Mouse (Mus musculus) C2C12 (cell line): Measurements from ENCODE around the gene Olfr702. TPM values are rescaled to one million over a fixed set of nuclear protein-coding genes. Genes with fewer than 3 reads are reported as not detected.

Source experiments
- H3K27me3 ChIP-seq: one replicate; pipeline ENCODE4 v1.6.1; 2011; ENCODE audit not compliant: control insufficient read depth, insufficient read depth, insufficient read length
- H3K36me3 ChIP-seq: one replicate; pipeline ENCODE4 v1.6.1; 2011; ENCODE audit not compliant: control insufficient read depth, insufficient read depth
- H3K4me3 ChIP-seq: one replicate; pipeline ENCODE4 v1.5.1; 2011; ENCODE audit warnings: mild to moderate bottlenecking, control low read depth; ENCODE audit not compliant: poor library complexity, insufficient read depth, severe bottlenecking
- H3K79me2 ChIP-seq: one replicate; pipeline ENCODE4 v1.6.1; 2011; ENCODE audit not compliant: control insufficient read depth, insufficient read depth
- H3K79me3 ChIP-seq: one replicate; pipeline ENCODE4 v1.6.1; 2011; ENCODE audit warnings: low read depth, control low read depth
- H3ac ChIP-seq: one replicate; pipeline ENCODE3; 2011; ENCODE audit warnings: low read depth; ENCODE audit not compliant: control insufficient read depth, insufficient read length
- CEBPB ChIP-seq: IDR thresholded peaks from one replicate; pipeline ENCODE4 v1.6.1; 2011; ENCODE audit warnings: low read depth, mild to moderate bottlenecking, control low read depth, moderate library complexity
- CTCF ChIP-seq: IDR thresholded peaks from one replicate; pipeline ENCODE4 v1.5.1; 2011; ENCODE audit not compliant: control insufficient read depth, insufficient read depth, insufficient read length
- FOSL1 ChIP-seq: IDR thresholded peaks from one replicate; pipeline ENCODE4 v1.8.0; 2011; ENCODE audit warnings: mild to moderate bottlenecking, low read length; ENCODE audit not compliant: poor library complexity, insufficient read depth, severe bottlenecking
- MAX ChIP-seq: IDR thresholded peaks from one replicate; pipeline ENCODE4 v1.6.1; 2011; ENCODE audit warnings: mild to moderate bottlenecking, control low read depth
- MYOD1 ChIP-seq: IDR thresholded peaks from one replicate; pipeline ENCODE4 v1.6.1; 2011; ENCODE audit warnings: low read depth; ENCODE audit not compliant: control insufficient read depth, insufficient read length
- MYOG ChIP-seq: IDR thresholded peaks from one replicate; pipeline ENCODE4 v1.6.1; 2011; ENCODE audit not compliant: control insufficient read depth, insufficient read length; ENCODE audit errors: extremely low read depth
- USF1 ChIP-seq: IDR thresholded peaks from one replicate; pipeline ENCODE4 v1.6.1; 2011; ENCODE audit warnings: low read depth, mild to moderate bottlenecking, control low read depth, moderate library complexity
- long read RNA-seq, 2 experiments: library from polyadenylated mRNA; unstranded; transcript quantifications; one replicate each; pipeline ENCODE4 v2.0.0; 2019 to 2020
- polyA plus RNA-seq: library from polyadenylated mRNA; unstranded; fragments of >200 nt; fragmentation: generic; extraction: Trizol; gene quantifications from one replicate; pipeline ENCODE4 v1.2.1, GENCODE M21; 2012; ENCODE audit warnings: missing spikeins

Gene Olfr702
- polyA plus RNA-seq = not detected
- long read RNA-seq, experiment 1 = 0 reads
- long read RNA-seq, experiment 2 = 0 reads

DNA sequence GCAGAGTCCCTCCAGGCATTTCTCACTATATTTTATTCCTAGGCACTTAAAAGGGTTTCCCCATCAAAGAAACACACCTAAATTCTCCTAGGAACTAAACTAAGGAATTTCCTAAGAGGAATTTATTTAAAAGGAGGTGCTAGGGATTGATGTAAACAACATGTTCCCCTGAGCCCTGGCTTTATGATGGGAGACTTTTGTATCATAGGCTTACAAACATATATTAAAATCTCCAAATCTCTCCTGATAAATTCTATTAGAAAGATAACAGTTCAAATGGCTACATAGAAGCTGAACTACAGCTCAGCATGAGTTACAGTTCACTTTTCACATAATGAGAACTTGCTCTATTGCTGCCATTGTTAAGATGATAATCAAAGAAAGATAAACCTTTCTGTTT is at the start of gene Olfr702:
Gene Olfr702 (minus strand): TSS at position 101 of the 400 bp plus-strand sequence.
- no peaks in the 10 kb centered on the region for H3K79me3 ChIP-seq
- no peak within 1 kb of the TSS for H3K4me3 ChIP-seq
- no peaks in the 10 kb centered on the region for H3K36me3 ChIP-seq
- no peak for TF ChIP-seq MAX
- no peak for TF ChIP-seq CTCF
- no peaks in the 10 kb centered on the region for H3K27me3 ChIP-seq
- no peaks in the 10 kb centered on the region for H3K79me2 ChIP-seq
- no peak within 1 kb of the TSS for H3ac ChIP-seq

DNA sequence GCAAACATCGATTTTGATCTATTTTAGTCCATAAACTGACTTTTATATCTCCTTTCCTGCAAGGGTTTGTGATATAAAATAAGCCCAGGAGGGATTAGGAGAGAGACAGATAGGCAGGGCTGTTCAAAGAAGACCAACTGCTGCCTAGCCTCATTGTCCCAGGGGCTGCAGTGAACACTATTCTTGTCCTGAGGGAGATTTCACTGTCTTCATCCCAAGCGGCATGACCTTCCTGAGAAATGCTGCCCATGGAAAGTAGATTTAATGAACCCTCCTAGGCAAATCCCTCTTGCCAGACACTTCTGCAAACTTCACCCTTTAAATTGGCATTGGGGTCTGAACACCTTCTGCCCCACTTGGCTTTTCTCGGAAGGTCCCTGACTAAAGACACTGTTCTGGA is 43.1 kb upstream of the Olfr702 start, which contains the start of gene Olfr705:
Gene Olfr705 (minus strand): TSS at position 101 of the 400 bp plus-strand sequence.
- no peaks in the 10 kb centered on the region for H3K27me3 ChIP-seq
- H3K79me3 ChIP-seq = no peaks in the 10 kb centered on the region
- no peaks in the 10 kb centered on the region for H3K79me2 ChIP-seq
- no peak within 1 kb of the TSS for H3ac ChIP-seq
- H3K36me3 ChIP-seq = no peaks in the 10 kb centered on the region
- no peak within 1 kb of the TSS for H3K4me3 ChIP-seq
- no peak for TF ChIP-seq MYOD1
- TF ChIP-seq FOSL1 = no peak
- TF ChIP-seq USF1 = no peak
- TF ChIP-seq CTCF = no peak
- no peak for TF ChIP-seq MAX
- TF ChIP-seq CEBPB = no peak
- no peak for TF ChIP-seq MYOG

DNA sequence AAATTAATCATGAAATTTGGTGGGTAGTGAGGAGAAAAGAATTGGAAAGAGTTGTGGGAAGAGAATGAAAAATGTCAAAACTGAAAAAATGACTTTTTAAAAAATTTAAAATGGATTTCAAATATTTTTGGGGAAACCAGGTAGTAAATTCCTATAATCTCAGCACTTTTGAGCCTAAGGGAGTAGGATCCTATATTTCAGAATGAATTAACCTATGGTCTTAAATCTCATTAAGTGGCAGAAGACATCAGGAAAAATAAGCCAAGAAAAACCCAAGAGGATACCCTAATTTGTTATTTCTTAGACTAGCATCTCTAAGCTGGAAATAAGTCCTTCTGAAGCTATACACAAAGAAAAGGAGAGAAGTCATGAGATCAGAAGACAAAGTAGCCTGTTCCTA is 29.2 kb upstream of the Olfr702 start, which contains the start of gene Olfr704:
Gene Olfr704 (plus strand): TSS at position 301 of the 400 bp plus-strand sequence.
- no peaks in the 10 kb centered on the region for H3K27me3 ChIP-seq
- H3K36me3 ChIP-seq = no peaks in the 10 kb centered on the region
- no peak within 1 kb of the TSS for H3K4me3 ChIP-seq
- no peaks in the 10 kb centered on the region for H3K79me2 ChIP-seq
- TF ChIP-seq CTCF (no peak), MYOG (no peak), MAX (no peak), USF1 (no peak), MYOD1 (no peak), FOSL1 (no peak), CEBPB (no peak)
- H3ac ChIP-seq = no peak within 1 kb of the TSS
- no peaks in the 10 kb centered on the region for H3K79me3 ChIP-seq

DNA sequence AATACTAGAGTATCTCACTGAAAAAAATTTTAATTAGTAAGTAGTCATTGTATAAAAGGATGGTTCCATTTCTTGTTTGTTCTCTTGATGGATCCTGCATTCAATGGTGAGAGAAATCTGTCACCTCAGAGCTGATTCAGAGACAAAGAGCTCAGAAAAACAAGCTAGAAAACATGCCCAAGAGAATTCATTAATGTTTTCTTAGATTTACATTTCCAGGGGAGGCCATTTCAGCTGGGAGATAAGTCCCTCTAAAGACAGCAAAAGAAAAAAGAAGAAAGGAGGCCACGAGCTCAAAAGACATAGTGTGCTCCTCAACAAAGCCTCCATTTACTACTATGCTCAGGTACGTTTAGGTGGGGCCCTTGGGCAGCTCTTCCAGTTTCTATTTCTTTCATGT is 9.4 kb upstream of the Olfr702 start, which contains the start of gene Olfr703:
Gene Olfr703 (plus strand): TSS at position 301 of the 400 bp plus-strand sequence.
- Histone ChIP-seq H3K79me3 (no peaks in the 10 kb centered on the region), H3K36me3 (no peaks in the 10 kb centered on the region), H3K27me3 (no peaks in the 10 kb centered on the region), H3K4me3 (no peak within 1 kb of the TSS), H3K79me2 (no peaks in the 10 kb centered on the region), H3ac (no peak within 1 kb of the TSS)
- TF ChIP-seq MYOG (no peak), MAX (no peak), FOSL1 (no peak), CEBPB (no peak)

DNA sequence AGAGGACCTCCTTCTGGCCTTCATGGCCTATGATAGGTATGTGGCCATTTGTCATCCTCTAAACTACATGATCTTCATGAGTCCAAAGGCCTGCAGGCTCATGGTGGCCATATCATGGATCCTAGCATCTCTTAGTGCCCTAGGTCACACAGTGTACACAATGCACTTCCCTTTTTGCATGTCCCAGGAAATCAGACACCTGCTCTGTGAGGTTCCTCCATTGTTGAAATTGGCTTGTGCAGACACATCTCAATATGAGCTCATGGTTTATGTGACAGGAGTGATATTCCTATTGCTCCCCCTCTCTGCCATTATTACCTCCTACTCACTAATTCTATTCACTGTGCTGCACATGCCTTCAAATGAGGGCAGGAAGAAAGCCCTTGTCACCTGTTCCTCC is 15.3 kb downstream of the Olfr702 start:
- TF ChIP-seq MAX = no peak
- no peak for TF ChIP-seq MYOG
- no peak for TF ChIP-seq USF1
- no peak for TF ChIP-seq CEBPB
- no peak for TF ChIP-seq MYOD1
- TF ChIP-seq FOSL1 = no peak
- TF ChIP-seq CTCF = no peak
- no peaks in the 10 kb centered on the region for H3K36me3 ChIP-seq
- H3K27me3 ChIP-seq = no peaks in the 10 kb centered on the region
- H3ac ChIP-seq = no peak overlapping the region
- no peaks in the 10 kb centered on the region for H3K79me2 ChIP-seq
- H3K79me3 ChIP-seq = no peaks in the 10 kb centered on the region
- H3K4me3 ChIP-seq = no peak overlapping the region

DNA sequence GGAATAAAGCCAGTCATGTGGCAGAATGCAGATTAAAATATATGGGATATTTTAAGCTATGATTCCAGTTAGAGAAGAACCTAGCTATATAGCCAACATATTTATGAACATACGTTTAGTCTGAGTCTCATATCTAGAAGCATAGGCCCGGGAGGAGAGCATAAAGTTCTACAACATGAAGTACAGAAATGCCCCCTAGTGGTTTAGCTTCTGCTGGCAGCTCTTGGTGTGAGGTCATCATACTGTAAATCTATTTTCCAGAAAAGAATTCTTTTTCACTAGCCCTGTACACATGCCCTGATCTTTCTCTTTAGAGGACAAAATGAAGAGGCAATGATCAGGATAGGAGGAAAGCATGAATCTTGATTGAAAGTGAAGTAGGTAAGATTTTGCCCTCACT is 17.9 kb downstream of the Olfr702 start:
- no peak overlapping the region for H3ac ChIP-seq
- TF ChIP-seq CEBPB = no peak
- TF ChIP-seq MAX = no peak
- TF ChIP-seq USF1 = no peak
- TF ChIP-seq MYOG = no peak
- no peak for TF ChIP-seq CTCF
- no peak for TF ChIP-seq MYOD1
- TF ChIP-seq FOSL1 = no peak

More for the DNA sequence above, 17.9 kb downstream of the Olfr702 start:
- H3K4me3 ChIP-seq = no peak overlapping the region
- no peaks in the 10 kb centered on the region for H3K79me3 ChIP-seq
- H3K79me2 ChIP-seq = no peaks in the 10 kb centered on the region
- no peaks in the 10 kb centered on the region for H3K36me3 ChIP-seq
- no peaks in the 10 kb centered on the region for H3K27me3 ChIP-seq
